Mouse (Mus musculus) liver, embryonic 14.5 days (tissue): ENCODE data around the gene Acsm5.

ENCODE experiments used
- CTCF ChIP-seq: IDR thresholded peaks from 2 replicates; pipeline ENCODE4 v1.5.1; 2016; ENCODE audit warnings: antibody characterized with exemption, low read depth, control low read depth
- EP300 ChIP-seq: IDR thresholded peaks from 2 replicates; pipeline ENCODE4 v1.6.1; 2016; ENCODE audit warnings: antibody characterized with exemption, low read depth

DNA sequence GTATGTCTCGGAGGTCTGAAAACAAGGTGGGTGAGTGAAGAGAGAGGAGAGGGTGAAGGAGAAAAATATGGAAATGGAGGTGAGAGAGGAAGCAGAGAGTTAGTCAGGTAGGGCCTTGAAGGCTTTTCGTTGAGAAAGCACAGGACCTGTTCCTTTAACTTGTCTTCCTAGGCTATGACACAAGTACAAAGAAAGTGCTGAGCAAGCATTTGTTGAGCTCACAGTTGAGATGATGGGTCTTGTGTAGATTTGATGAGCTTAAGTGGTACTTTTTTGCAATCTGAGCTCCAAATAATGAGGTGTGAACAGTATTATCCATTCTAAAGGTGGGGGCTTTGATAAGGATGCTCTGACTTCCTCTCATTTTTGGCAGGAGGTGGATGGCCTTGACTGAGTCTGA is 15.1 kb downstream of the Acsm5 start:
- no peak for TF ChIP-seq CTCF
- no peak for TF ChIP-seq EP300
